Comparison of ENCODE assay signal across 8 mouse cellular contexts in genomic region chrX:103980036-103980435, GRCm38 (mm10). TPM values are rescaled to one million over a fixed set of nuclear protein-coding genes. Genes with fewer than 3 reads are reported as not detected.
DNase-seq lines count a peak whose midpoint lies in the region; ATAC-seq and TF ChIP-seq lines count a peak whose summit lies in the region.

No protein-coding gene starts in this region.

- 3% methylated on average over 12 of the region's 12 CpGs for WGBS in cerebellum, adult 2 months
- WGBS in hindbrain, postnatal 0 days: 37% methylated on average over 12 of the region's 12 CpGs
- WGBS in liver, embryonic 13.5 days (ENCODE audit: insufficient replicate concordance): 14% methylated on average over 12 of the region's 12 CpGs
- 28% methylated on average over 12 of the region's 12 CpGs for WGBS in neural tube, embryonic 13.5 days

- DNase-seq in cerebellum, adult 2 months: peak in 1 of 2 experiments; percentile 8
- no peak for DNase-seq in cerebellum, adult 11 months
- peak; percentile 34 for DNase-seq in T-cell, adult 2 months (ENCODE audit: low spot score)
- peak; percentile 2 for DNase-seq in fat pad, adult 2 months (ENCODE audit: extremely low read depth, low read depth, low spot score)
- DNase-seq in hindbrain, postnatal 0 days (ENCODE audit: low spot score): peak; percentile 46
- DNase-seq in liver, embryonic 13.5 days: peak; percentile 9
- DNase-seq in layer of hippocampus, adult 8-10 months (ENCODE audit: low spot score in 2 of 2): no peak

- no peaks in the 10 kb centered on the region for H3K36me3 ChIP-seq in hindbrain, postnatal 0 days (ENCODE audit: insufficient read depth, low read length)
- H3K36me3 ChIP-seq in liver, embryonic 13.5 days: peaks cover 22% of the 10 kb centered on the region
- H3K36me3 ChIP-seq in neural tube, embryonic 13.5 days: 0 out of 2 replicates have a peak, but pooled peaks cover 6% of the 10 kb centered on the region

- peak overlapping the region; percentile 95 for H3K4me3 ChIP-seq in cerebellum, adult 2 months (replicated peaks; ENCODE audit: insufficient read depth, low read depth, low read length)
- peak overlapping the region; percentile 70 for H3K4me3 ChIP-seq in hindbrain, postnatal 0 days (ENCODE audit: low read length)
- peak overlapping the region; percentile 81 for H3K4me3 ChIP-seq in liver, embryonic 13.5 days (replicated peaks)
- H3K4me3 ChIP-seq in neural tube, embryonic 13.5 days: peak overlapping the region; percentile 69

- peak overlapping the region; percentile 75 for H3K9ac ChIP-seq in hindbrain, postnatal 0 days (replicated peaks; ENCODE audit: low read length)
- peak overlapping the region; percentile 85 for H3K9ac ChIP-seq in liver, embryonic 13.5 days
- peak overlapping the region; percentile 88 for H3K9ac ChIP-seq in neural tube, embryonic 13.5 days

- no peak overlapping the region for H3K27ac ChIP-seq in cerebellum, adult 2 months (ENCODE audit: insufficient read depth, low read length)
- peak overlapping the region; percentile 94; the same call in 1 of the 2 replicates for H3K27ac ChIP-seq in hindbrain, postnatal 0 days
- peak overlapping the region; percentile 88 for H3K27ac ChIP-seq in liver, embryonic 13.5 days
- 0 out of 2 replicates have a peak overlapping the region, but pooled peaks have one; percentile 94 for H3K27ac ChIP-seq in neural tube, embryonic 13.5 days (replicated peaks)

- H3K9me3 ChIP-seq in hindbrain, postnatal 0 days (ENCODE audit: low read length): no peaks in the 10 kb centered on the region
- no peaks in the 10 kb centered on the region for H3K9me3 ChIP-seq in liver, embryonic 13.5 days (replicated peaks)
- no peaks in the 10 kb centered on the region for H3K9me3 ChIP-seq in neural tube, embryonic 13.5 days

- no peak for ATAC-seq in hindbrain, postnatal 0 days
- no peak for ATAC-seq in liver, embryonic 13.5 days (ENCODE audit: low read depth)
- no peak for ATAC-seq in neural tube, embryonic 13.5 days (ENCODE audit: low read depth)

- H3K4me1 ChIP-seq in cerebellum, adult 2 months (ENCODE audit: control insufficient read depth, insufficient read depth, low read length): no peaks in the 10 kb centered on the region
- no peaks in the 10 kb centered on the region for H3K4me1 ChIP-seq in hindbrain, postnatal 0 days (ENCODE audit: insufficient read depth, low read length)
- no peaks in the 10 kb centered on the region for H3K4me1 ChIP-seq in liver, embryonic 13.5 days (replicated peaks)
- H3K4me1 ChIP-seq in neural tube, embryonic 13.5 days (replicated peaks): peaks cover 4% of the 10 kb centered on the region

- H3K27me3 ChIP-seq in cerebellum, adult 2 months (ENCODE audit: control insufficient read depth, insufficient read depth, low read length): no peaks in the 10 kb centered on the region
- H3K27me3 ChIP-seq in hindbrain, postnatal 0 days (ENCODE audit: insufficient read depth, low read length): no peaks in the 10 kb centered on the region
- peaks cover 5% of the 10 kb centered on the region; the same call in 1 of the 2 replicates for H3K27me3 ChIP-seq in liver, embryonic 13.5 days
- H3K27me3 ChIP-seq in neural tube, embryonic 13.5 days: peaks cover 23% of the 10 kb centered on the region

- TF ChIP-seq CTCF in cerebellum, adult 2 months (IDR thresholded peaks at IDR 0.05; ENCODE audit: borderline replicate concordance, insufficient read depth, low read depth, low read length): no peak
- TF ChIP-seq CTCF in hindbrain, postnatal 0 days (IDR thresholded peaks at IDR 0.05; ENCODE audit: low read depth): no peak

- H3K4me2 ChIP-seq in hindbrain, postnatal 0 days (ENCODE audit: low read depth, low read length): peak overlapping the region; percentile 57
- peak overlapping the region; percentile 68 for H3K4me2 ChIP-seq in liver, embryonic 13.5 days
- H3K4me2 ChIP-seq in neural tube, embryonic 13.5 days: peak overlapping the region; percentile 67

- TF ChIP-seq POLR2A in cerebellum, adult 2 months (IDR thresholded peaks at IDR 0.05; ENCODE audit: borderline replicate concordance, insufficient read depth, low read length): no peak

RNA-seq across cellular contexts. Expression of gene Rlim, which starts 1.0 kb away (rescaled TPM):
- 20.1 and 20.7 TPM in 2 replicates for polyA plus RNA-seq in cerebellum, adult 2 months (2012; rRNA removed)
- 31.3 and 32.3 TPM in 2 replicates for total RNA-seq in hindbrain, postnatal 0 days (2014; rRNA removed)
- polyA plus RNA-seq in hindbrain, postnatal 0 days (2015; fragmentation: Nextera tagmentation; extraction: Ambion mirVana): 19.5 and 20.5 TPM in 2 replicates
- 11.2 and 14.7 TPM in 2 replicates for polyA plus RNA-seq in liver, embryonic 13.5 days (2015; fragmentation: Nextera tagmentation; extraction: Ambion mirVana)
- polyA plus RNA-seq in neural tube, embryonic 13.5 days (2015; fragmentation: Nextera tagmentation; extraction: Ambion mirVana): 27.3 and 31.2 TPM in 2 replicates
- total RNA-seq in layer of hippocampus, adult 8-10 months (2022): 10 to 100 TPM; 46.5 to 58.4 (median 55.5) TPM

Comparison
In these comparisons a context has a peak if more than half of its experiments do, and no peak if none do; other contexts are left out.
1. DNase-seq: peak in T-cell, adult 2 months (single experiment), fat pad, adult 2 months (single experiment), hindbrain, postnatal 0 days (single experiment) and liver, embryonic 13.5 days (single experiment); none in cerebellum, adult 11 months (single experiment) and layer of hippocampus, adult 8-10 months (0 of 2).
2. Peak in every context shown above with its lines, with median percentiles within 50 percentile points of each other: H3K4me3 ChIP-seq, H3K4me2 ChIP-seq and H3K9ac ChIP-seq.